Mouse (Mus musculus) embryonic facial prominence, embryonic 13.5 days (tissue): ENCODE data around the gene Lrrc31. TPM values are rescaled to one million over a fixed set of nuclear protein-coding genes. Genes with fewer than 3 reads are reported as not detected.

Experiments
- ATAC-seq: fragments of 200-750 bp; cut with Nextera tagmentation; 2 replicates; pipeline ENCODE4 v1.8.0; 2017; ENCODE audit warnings: low read depth; ENCODE audit not compliant: insufficient number of reproducible peaks, insufficient read depth, low FRiP score, low TSS enrichment
- H3K27ac ChIP-seq: fragments of 300-500 bp; sonication (generic); 2 replicates; pipeline ENCODE4 v1.5.1; 2015; ENCODE audit warnings: moderate library complexity, mild to moderate bottlenecking, inconsistent platforms
- H3K27me3 ChIP-seq: fragments of 300-500 bp; sonication (generic); 2 replicates; pipeline ENCODE4 v1.6.1; 2015; ENCODE audit warnings: mild to moderate bottlenecking, inconsistent platforms
- H3K36me3 ChIP-seq: fragments of 300-500 bp; sonication (generic); 2 replicates; pipeline ENCODE4 v1.6.1; 2015; ENCODE audit warnings: mild to moderate bottlenecking, inconsistent platforms
- H3K4me1 ChIP-seq: fragments of 300-500 bp; sonication (generic); 2 replicates; pipeline ENCODE4 v1.6.1; 2015; ENCODE audit warnings: inconsistent platforms
- H3K4me2 ChIP-seq: fragments of 300-500 bp; sonication (generic); 2 replicates; pipeline ENCODE4 v1.6.1; 2015; ENCODE audit warnings: moderate library complexity, mild to moderate bottlenecking, inconsistent platforms
- H3K4me3 ChIP-seq: fragments of 300-500 bp; sonication (generic); 2 replicates; pipeline ENCODE4 v1.5.1; 2015; ENCODE audit warnings: mild to moderate bottlenecking, inconsistent platforms
- H3K9ac ChIP-seq: fragments of 300-500 bp; sonication (generic); 2 replicates; pipeline ENCODE4 v1.6.1; 2015; ENCODE audit warnings: mild to moderate bottlenecking, inconsistent platforms
- H3K9me3 ChIP-seq: fragments of 300-500 bp; sonication (generic); 2 replicates; pipeline ENCODE4 v1.6.1; 2016; ENCODE audit warnings: inconsistent platforms
- WGBS: fragments of 180-500 bp; shearing (Covaris S2); methylation state at CpG from one replicate; pipeline ENCODE4 v1.1.7; 2015; ENCODE audit warnings: mixed read lengths; 5-methylcytosine and 5-hydroxymethylcytosine counted together
- polyA plus RNA-seq: library from polyadenylated mRNA; unstranded; fragments of >200 nt; fragmentation: Nextera tagmentation; extraction: Ambion mirVana; gene quantifications from 2 replicates; pipeline ENCODE4 v1.2.1, GENCODE M21; 2015

The Lrrc31 gene
- polyA plus RNA-seq, 1 experiment from 2014 or later = not detected

DNA sequence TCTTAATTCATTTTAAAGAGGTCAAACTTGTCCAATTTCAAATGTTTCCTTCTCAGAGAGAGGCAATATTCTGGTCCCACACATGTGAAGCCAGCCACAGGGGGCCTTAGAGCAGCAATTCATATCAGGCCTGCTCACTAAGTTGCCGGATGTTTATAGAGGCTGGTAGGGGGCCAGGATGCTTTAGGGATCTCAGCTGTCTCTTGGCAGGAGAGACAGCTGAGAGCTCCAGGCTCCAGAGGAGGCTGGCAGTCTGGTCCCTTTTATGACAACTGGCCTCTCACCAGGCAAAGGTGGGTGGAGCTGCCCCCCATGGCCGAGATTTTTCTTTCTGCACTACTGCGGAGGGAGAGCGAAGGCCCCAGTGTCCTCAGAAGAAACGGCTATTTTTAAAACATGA lies 23.5 kb upstream of the Lrrc31 start:
- H3K9ac ChIP-seq = no peak overlapping the region
- 63% methylated on average over 5 of the region's 5 CpGs for WGBS
- no peak overlapping the region for H3K27ac ChIP-seq
- H3K4me1 ChIP-seq = no peaks in the 10 kb centered on the region
- H3K27me3 ChIP-seq = no peaks in the 10 kb centered on the region
- no peak overlapping the region for H3K4me2 ChIP-seq
- no peak overlapping the region for H3K4me3 ChIP-seq
- no peaks in the 10 kb centered on the region for H3K9me3 ChIP-seq
- H3K36me3 ChIP-seq = no peaks in the 10 kb centered on the region
- no peak for ATAC-seq

- H3K9ac ChIP-seq = no peak overlapping the region
- H3K36me3 ChIP-seq = no peaks in the 10 kb centered on the region
- ATAC-seq = no peak
- WGBS = 77% methylated on average over 2 of the region's 2 CpGs
- H3K9me3 ChIP-seq = no peaks in the 10 kb centered on the region
- no peak overlapping the region for H3K4me3 ChIP-seq
- H3K27me3 ChIP-seq = no peaks in the 10 kb centered on the region
- no peaks in the 10 kb centered on the region for H3K4me1 ChIP-seq
- H3K27ac ChIP-seq = no peak overlapping the region
- H3K4me2 ChIP-seq = no peak overlapping the region
Measured at GRCm38 (mm10) chr3:30722461-30722860, 22.8 kb upstream of the Lrrc31 start.

- Histone ChIP-seq H3K4me2 (no peak overlapping the region), H3K9me3 (no peaks in the 10 kb centered on the region), H3K4me3 (no peak overlapping the region), H3K4me1 (no peaks in the 10 kb centered on the region), H3K36me3 (no peaks in the 10 kb centered on the region), H3K27me3 (no peaks in the 10 kb centered on the region), H3K27ac (no peak overlapping the region), H3K9ac (no peak overlapping the region)
- no peak for ATAC-seq
- 78% methylated on average over 4 of the region's 4 CpGs for WGBS
Measured at GRCm38 (mm10) chr3:30722036-30722435, 22.4 kb upstream of the Lrrc31 start.

GRCm38 (mm10) chr3:30718649-30719048 lies 19.0 kb upstream of the Lrrc31 start:
- Histone ChIP-seq H3K36me3 (no peaks in the 10 kb centered on the region), H3K27ac (no peak overlapping the region), H3K9me3 (no peaks in the 10 kb centered on the region), H3K4me1 (no peaks in the 10 kb centered on the region), H3K27me3 (no peaks in the 10 kb centered on the region), H3K4me3 (no peak overlapping the region), H3K9ac (no peak overlapping the region), H3K4me2 (no peak overlapping the region)
- ATAC-seq = no peak
- 81% methylated on average over 3 of the region's 3 CpGs for WGBS

DNA sequence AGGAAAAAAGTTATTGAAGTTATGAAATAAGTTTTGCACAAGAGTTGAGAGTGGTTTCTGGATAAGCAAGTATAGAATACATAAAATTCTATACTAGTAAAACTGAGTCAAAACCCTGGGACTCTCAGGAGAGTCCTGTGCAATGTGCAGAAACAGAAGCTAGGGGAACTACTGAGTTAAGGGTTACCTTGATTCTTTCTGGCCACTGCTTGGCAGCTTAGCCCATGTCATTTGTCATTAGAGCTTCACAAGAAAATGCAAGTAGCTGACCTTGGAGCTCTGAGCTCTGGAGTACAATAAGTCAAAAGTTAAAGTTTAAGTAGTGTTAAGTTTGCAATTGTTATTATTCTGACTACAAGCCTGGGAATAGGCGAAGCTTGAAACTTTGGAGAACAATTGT lies 13.7 kb upstream of the Lrrc31 start:
- no peaks in the 10 kb centered on the region for H3K9me3 ChIP-seq
- H3K36me3 ChIP-seq = no peaks in the 10 kb centered on the region
- 84% methylated on average over 1 of the region's 1 CpGs for WGBS
- no peak overlapping the region for H3K4me3 ChIP-seq
- no peak overlapping the region for H3K27ac ChIP-seq
- no peak overlapping the region for H3K4me2 ChIP-seq
- H3K27me3 ChIP-seq = no peaks in the 10 kb centered on the region
- no peaks in the 10 kb centered on the region for H3K4me1 ChIP-seq
- H3K9ac ChIP-seq = no peak overlapping the region
- no peak for ATAC-seq

- Histone ChIP-seq H3K4me3 (no peak overlapping the region), H3K4me2 (no peak overlapping the region), H3K27me3 (no peaks in the 10 kb centered on the region), H3K4me1 (no peaks in the 10 kb centered on the region), H3K9me3 (no peaks in the 10 kb centered on the region), H3K27ac (no peak overlapping the region), H3K36me3 (no peaks in the 10 kb centered on the region), H3K9ac (no peak overlapping the region)
- no peak for ATAC-seq
- 77% methylated on average over 6 of the region's 6 CpGs for WGBS
Measured at GRCm38 (mm10) chr3:30710191-30710590, 10.5 kb upstream of the Lrrc31 start.

GRCm38 (mm10) chr3:30706614-30707276 lies 7.1 kb upstream of the Lrrc31 start:
- WGBS = 71% methylated on average over 4 of the region's 4 CpGs
- Histone ChIP-seq H3K9ac (no peak overlapping the region), H3K4me2 (no peak overlapping the region), H3K9me3 (no peaks in the 10 kb centered on the region), H3K27ac (no peak overlapping the region), H3K4me1 (no peaks in the 10 kb centered on the region), H3K36me3 (no peaks in the 10 kb centered on the region), H3K4me3 (no peak overlapping the region), H3K27me3 (no peaks in the 10 kb centered on the region)
- ATAC-seq = no peak

- no peak for ATAC-seq
- H3K4me1 ChIP-seq = no peaks in the 10 kb centered on the region
- H3K9ac ChIP-seq = no peak overlapping the region
- no peak overlapping the region for H3K4me2 ChIP-seq
- H3K36me3 ChIP-seq = no peaks in the 10 kb centered on the region
- H3K27me3 ChIP-seq = no peaks in the 10 kb centered on the region
- 84% methylated on average over 3 of the region's 3 CpGs for WGBS
- no peak overlapping the region for H3K4me3 ChIP-seq
- H3K9me3 ChIP-seq = no peaks in the 10 kb centered on the region
- no peak overlapping the region for H3K27ac ChIP-seq
Measured at GRCm38 (mm10) chr3:30705977-30706376, 6.3 kb upstream of the Lrrc31 start.

- ATAC-seq = no peak
Measured at GRCm38 (mm10) chr3:30697891-30698290, 1.8 kb downstream of the Lrrc31 start.

GRCm38 (mm10) chr3:30696346-30696745 lies 3.3 kb downstream of the Lrrc31 start:
- ATAC-seq = no peak
- Histone ChIP-seq H3K9me3 (no peaks in the 10 kb centered on the region), H3K4me2 (no peak overlapping the region), H3K36me3 (no peaks in the 10 kb centered on the region), H3K9ac (no peak overlapping the region), H3K4me1 (no peaks in the 10 kb centered on the region), H3K27me3 (no peaks in the 10 kb centered on the region), H3K4me3 (no peak overlapping the region), H3K27ac (no peak overlapping the region)
- WGBS = 10% methylated on average over 2 of the region's 2 CpGs

More at GRCm38 (mm10) chr3:30697891-30698290, 1.8 kb downstream of the Lrrc31 start:
- no peaks in the 10 kb centered on the region for H3K9me3 ChIP-seq
- H3K27ac ChIP-seq = no peak overlapping the region
- H3K9ac ChIP-seq = no peak overlapping the region
- H3K4me2 ChIP-seq = no peak overlapping the region
- no peaks in the 10 kb centered on the region for H3K36me3 ChIP-seq
- H3K4me3 ChIP-seq = no peak overlapping the region
- no peaks in the 10 kb centered on the region for H3K27me3 ChIP-seq
- no peaks in the 10 kb centered on the region for H3K4me1 ChIP-seq
- 83% methylated on average over 4 of the region's 4 CpGs for WGBS

DNA sequence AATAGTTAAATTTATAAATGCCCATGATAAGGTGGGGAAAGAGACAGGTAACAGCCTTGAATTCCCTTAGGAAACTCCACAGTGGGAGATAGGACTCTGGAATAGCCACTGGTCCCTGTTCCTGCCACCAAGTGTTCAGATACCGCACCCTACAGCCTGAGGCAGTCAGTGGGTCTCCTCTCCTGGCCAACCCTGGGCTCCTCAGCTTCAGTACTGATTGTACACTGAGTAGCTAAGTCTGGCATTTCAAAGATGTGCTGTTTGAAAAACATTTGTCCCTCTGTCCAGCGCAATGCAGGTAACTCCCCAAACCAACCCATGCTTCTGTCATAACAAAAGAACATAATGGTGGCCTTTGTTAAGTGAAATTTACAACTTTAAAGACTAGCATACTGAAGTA lies 4.0 kb downstream of the Lrrc31 start:
- no peaks in the 10 kb centered on the region for H3K36me3 ChIP-seq
- WGBS = 92% methylated on average over 2 of the region's 2 CpGs
- no peak for ATAC-seq
- no peaks in the 10 kb centered on the region for H3K27me3 ChIP-seq
- H3K4me1 ChIP-seq = no peaks in the 10 kb centered on the region
- H3K4me3 ChIP-seq = no peak overlapping the region
- no peak overlapping the region for H3K4me2 ChIP-seq
- no peaks in the 10 kb centered on the region for H3K9me3 ChIP-seq
- H3K27ac ChIP-seq = no peak overlapping the region
- H3K9ac ChIP-seq = no peak overlapping the region

DNA sequence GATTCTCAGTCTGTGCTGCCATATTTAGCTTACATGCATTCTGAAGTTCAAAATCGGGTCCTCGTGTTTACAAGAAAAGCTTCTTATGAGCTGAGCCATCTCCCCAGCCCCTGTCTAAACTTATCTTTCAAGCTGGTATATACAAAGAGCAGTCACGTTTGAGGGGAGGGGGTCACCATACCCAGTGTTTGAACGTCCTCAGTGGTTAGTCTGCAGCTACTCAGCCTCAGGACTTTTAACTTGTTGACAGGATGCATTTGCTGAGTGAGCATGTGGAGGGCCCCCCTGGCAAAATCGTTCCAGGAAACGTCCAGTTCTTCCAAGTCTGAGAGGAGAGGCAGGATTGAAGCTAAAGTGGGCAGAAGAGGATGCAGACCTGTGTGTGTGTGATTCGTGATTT lies 8.7 kb downstream of the Lrrc31 start:
- Histone ChIP-seq H3K4me1 (no peaks in the 10 kb centered on the region), H3K27ac (no peak overlapping the region), H3K9ac (no peak overlapping the region), H3K9me3 (no peaks in the 10 kb centered on the region), H3K4me2 (no peak overlapping the region), H3K27me3 (no peaks in the 10 kb centered on the region), H3K36me3 (no peaks in the 10 kb centered on the region), H3K4me3 (no peak overlapping the region)
- no peak for ATAC-seq
- 54% methylated on average over 7 of the region's 7 CpGs for WGBS
